Mouse (Mus musculus) heart, adult 2 months (tissue): ENCODE data around the gene Trmt1l.

Experiments used
- CTCF ChIP-seq: fragments of 200-600 bp; IDR thresholded peaks from 2 replicates; pipeline ENCODE4 v1.8.1; 2022; ENCODE audit warnings: antibody characterized with exemption, mild to moderate bottlenecking, moderate library complexity
- POLR2A ChIP-seq: fragments of 200-500 bp; IDR thresholded peaks from 2 replicates; pipeline ENCODE4 v1.6.1; 2011; ENCODE audit warnings: mild to moderate bottlenecking, low read depth, low read length, control low read depth; ENCODE audit not compliant: insufficient read depth

DNA sequence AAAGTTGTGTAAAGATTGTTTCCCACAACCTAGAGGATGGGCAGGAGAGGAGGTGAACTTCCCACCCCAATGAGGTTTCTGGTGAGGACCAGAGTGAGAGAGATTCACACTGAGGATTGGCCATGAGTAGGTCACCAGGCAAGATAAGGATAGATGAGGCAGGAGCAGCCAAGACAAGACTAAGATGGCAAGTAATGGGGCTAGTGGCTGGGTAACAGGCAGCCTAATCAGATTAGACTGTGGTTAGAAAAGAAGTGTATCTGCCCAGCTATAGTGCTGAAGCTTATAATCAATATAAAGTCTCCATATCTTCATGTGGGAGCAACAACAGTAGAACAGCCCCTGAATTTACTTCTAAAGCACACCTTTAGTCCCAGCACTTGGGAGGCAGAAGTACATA lies 65.5 kb downstream of the Trmt1l start:
- TF ChIP-seq CTCF = no peak
- no peak for TF ChIP-seq POLR2A
